Mouse (Mus musculus): ENCODE measurements at regions not wholly inside any gene's neighbourhood (a gene's known extent, or its start where the extent isn't known, plus 50 kb on each side); places are given as distances from the start of the nearest gene placed in this dataset.
"Not testable (repeated sequence)": the region's sequence is repeated elsewhere in the genome, so short reads cannot be mapped to it uniquely, and the experiment has no call there.

DNA sequence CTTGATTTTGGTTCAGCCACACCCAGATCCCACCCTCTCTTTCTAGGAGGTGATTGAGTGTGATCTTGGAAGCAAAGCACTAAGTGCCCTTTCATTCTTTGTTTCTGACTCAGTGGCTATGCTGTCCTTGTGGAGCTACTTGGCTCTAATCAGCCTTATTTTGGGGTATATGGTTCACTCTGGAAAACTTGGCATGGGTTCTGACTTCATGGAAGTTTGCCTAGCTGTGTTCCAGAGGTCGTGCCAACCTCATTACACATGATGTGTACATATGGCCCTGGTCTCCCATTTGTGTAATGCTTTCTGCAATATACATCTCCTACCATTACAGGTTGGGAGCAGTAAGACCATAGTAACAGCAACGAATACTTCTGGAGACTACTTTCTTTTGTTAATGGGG, 199.9 kb upstream of the Pbx1 start:
- Histone ChIP-seq H3K4me1 (ENCODE audit: control insufficient read depth, insufficient read depth, low read length) (no peaks in the 10 kb centered on the region), H3K36me3 (ENCODE audit: control insufficient read depth, insufficient read depth, low read length) (no peaks in the 10 kb centered on the region), H3K27me3 (ENCODE audit: control insufficient read depth, insufficient read depth, low read length) (no peaks in the 10 kb centered on the region), H3K4me3 (ENCODE audit: control insufficient read depth, low read depth, low read length) (no peak overlapping the region), H3K27ac (ENCODE audit: control insufficient read depth, insufficient read depth, low read depth, low read length) (no peak overlapping the region)
- no peak for TF ChIP-seq CTCF (IDR thresholded peaks at IDR 0.05; ENCODE audit: control insufficient read depth, insufficient read depth, insufficient replicate concordance, low read depth, low read length)
- no peak for TF ChIP-seq POLR2A (IDR thresholded peaks at IDR 0.05; ENCODE audit: control insufficient read depth, low read depth, low read length)

- not testable (repeated sequence) for H3K4me1 ChIP-seq (ENCODE audit: control insufficient read depth, insufficient read depth, low read length); H3K4me3 ChIP-seq (ENCODE audit: control insufficient read depth, low read depth, low read length); H3K36me3 ChIP-seq (ENCODE audit: control insufficient read depth, insufficient read depth, low read length); H3K27me3 ChIP-seq (ENCODE audit: control insufficient read depth, insufficient read depth, low read length); H3K27ac ChIP-seq (ENCODE audit: control insufficient read depth, insufficient read depth, low read depth, low read length)
These were observed 169.9 kb upstream of the Pbx1 start for GRCm38 (mm10) chr1:168601967-168602366.

DNA sequence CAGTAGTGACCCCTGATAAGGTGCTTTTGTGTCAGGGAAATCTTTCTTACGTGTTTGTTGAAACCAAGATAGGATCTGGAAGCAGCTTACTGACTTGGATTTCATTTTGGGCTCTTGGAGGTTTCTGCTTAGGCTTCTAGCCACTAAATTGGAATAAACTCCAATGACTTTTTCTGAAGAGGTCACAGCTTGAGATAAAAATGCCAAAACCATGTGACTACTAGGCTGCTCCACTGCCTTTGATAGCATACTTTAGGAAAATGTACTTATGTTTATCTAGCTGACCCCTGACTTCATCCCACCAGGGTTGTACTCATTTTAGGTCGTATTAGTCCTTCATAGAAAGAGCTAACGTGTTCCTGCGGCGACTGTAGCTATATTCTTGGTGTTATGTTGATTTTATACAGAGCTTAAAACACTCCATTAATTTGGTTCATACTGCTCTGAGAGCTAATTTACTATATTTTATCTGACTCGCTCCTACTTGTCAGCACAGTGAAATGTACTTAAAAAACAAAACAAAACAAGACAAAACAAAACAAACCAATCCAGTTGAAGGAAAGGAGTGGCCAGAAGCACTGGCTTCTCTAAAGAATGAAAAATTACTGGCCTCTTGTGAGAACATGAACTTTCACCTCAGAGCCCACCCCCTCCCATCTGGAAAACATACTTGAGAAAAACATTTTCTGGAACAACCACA, 168.5 kb upstream of the Pbx1 start:
- H3K36me3 ChIP-seq (ENCODE audit: control insufficient read depth, insufficient read depth, low read length), result no peaks in the 10 kb centered on the region
- no peaks in the 10 kb centered on the region for H3K27me3 ChIP-seq (ENCODE audit: control insufficient read depth, insufficient read depth, low read length)
- H3K4me1 ChIP-seq (ENCODE audit: control insufficient read depth, insufficient read depth, low read length), result no peaks in the 10 kb centered on the region
- H3K27ac ChIP-seq (ENCODE audit: control insufficient read depth, insufficient read depth, low read depth, low read length), result no peak overlapping the region
- no peak overlapping the region for H3K4me3 ChIP-seq (ENCODE audit: control insufficient read depth, low read depth, low read length)
- TF ChIP-seq POLR2A (IDR thresholded peaks at IDR 0.05; ENCODE audit: control insufficient read depth, low read depth, low read length) (no peak), CTCF (IDR thresholded peaks at IDR 0.05; ENCODE audit: control insufficient read depth, insufficient read depth, insufficient replicate concordance, low read depth, low read length) (no peak)

- Histone ChIP-seq H3K27me3 (ENCODE audit: control insufficient read depth, insufficient read depth, low read length) (no peaks in the 10 kb centered on the region), H3K4me3 (ENCODE audit: control insufficient read depth, low read depth, low read length) (no peak overlapping the region), H3K4me1 (ENCODE audit: control insufficient read depth, insufficient read depth, low read length) (no peaks in the 10 kb centered on the region), H3K36me3 (ENCODE audit: control insufficient read depth, insufficient read depth, low read length) (no peaks in the 10 kb centered on the region), H3K27ac (ENCODE audit: control insufficient read depth, insufficient read depth, low read depth, low read length) (no peak overlapping the region)
- TF ChIP-seq CTCF (IDR thresholded peaks at IDR 0.05; ENCODE audit: control insufficient read depth, insufficient read depth, insufficient replicate concordance, low read depth, low read length) (no peak), POLR2A (IDR thresholded peaks at IDR 0.05; ENCODE audit: control insufficient read depth, low read depth, low read length) (no peak)
These were observed 166.2 kb upstream of the Pbx1 start for GRCm38 (mm10) chr1:168598191-168598667.

DNA sequence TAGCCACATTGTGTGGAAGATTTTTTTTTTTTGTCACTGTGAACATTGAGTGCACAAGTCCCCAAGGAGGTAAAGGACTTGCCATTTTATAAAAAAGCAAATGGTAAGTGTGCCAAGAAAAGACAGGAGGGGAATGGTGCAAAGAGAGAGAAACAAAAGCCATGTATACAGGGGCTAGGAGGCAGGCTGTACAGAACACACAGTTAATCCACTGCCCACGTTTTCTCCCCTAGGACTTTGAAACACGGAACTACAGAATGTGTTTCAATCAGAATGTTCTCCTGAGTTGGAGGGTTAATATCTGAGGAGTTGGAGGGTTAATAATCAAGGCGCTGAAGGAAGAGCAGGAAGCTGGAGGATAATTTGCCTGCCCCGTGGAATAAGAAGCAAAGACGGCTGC, 165.4 kb upstream of the Pbx1 start:
- Histone ChIP-seq H3K4me1 (ENCODE audit: control insufficient read depth, insufficient read depth, low read length) (no peaks in the 10 kb centered on the region), H3K27me3 (ENCODE audit: control insufficient read depth, insufficient read depth, low read length) (no peaks in the 10 kb centered on the region), H3K4me3 (ENCODE audit: control insufficient read depth, low read depth, low read length) (no peak overlapping the region), H3K36me3 (ENCODE audit: control insufficient read depth, insufficient read depth, low read length) (no peaks in the 10 kb centered on the region), H3K27ac (ENCODE audit: control insufficient read depth, insufficient read depth, low read depth, low read length) (no peak overlapping the region)
- TF ChIP-seq POLR2A (IDR thresholded peaks at IDR 0.05; ENCODE audit: control insufficient read depth, low read depth, low read length) (no peak), CTCF (IDR thresholded peaks at IDR 0.05; ENCODE audit: control insufficient read depth, insufficient read depth, insufficient replicate concordance, low read depth, low read length) (no peak)

GRCm38 (mm10) chr1:168584137-168584536, 152.1 kb upstream of the Pbx1 start:
- Histone ChIP-seq H3K36me3 (ENCODE audit: control insufficient read depth, insufficient read depth, low read length) (no peaks in the 10 kb centered on the region), H3K27ac (ENCODE audit: control insufficient read depth, insufficient read depth, low read depth, low read length) (no peak overlapping the region), H3K4me1 (ENCODE audit: control insufficient read depth, insufficient read depth, low read length) (no peaks in the 10 kb centered on the region), H3K4me3 (ENCODE audit: control insufficient read depth, low read depth, low read length) (no peak overlapping the region), H3K27me3 (ENCODE audit: control insufficient read depth, insufficient read depth, low read length) (no peaks in the 10 kb centered on the region)
- TF ChIP-seq POLR2A (IDR thresholded peaks at IDR 0.05; ENCODE audit: control insufficient read depth, low read depth, low read length) (no peak), CTCF (IDR thresholded peaks at IDR 0.05; ENCODE audit: control insufficient read depth, insufficient read depth, insufficient replicate concordance, low read depth, low read length) (no peak)

DNA sequence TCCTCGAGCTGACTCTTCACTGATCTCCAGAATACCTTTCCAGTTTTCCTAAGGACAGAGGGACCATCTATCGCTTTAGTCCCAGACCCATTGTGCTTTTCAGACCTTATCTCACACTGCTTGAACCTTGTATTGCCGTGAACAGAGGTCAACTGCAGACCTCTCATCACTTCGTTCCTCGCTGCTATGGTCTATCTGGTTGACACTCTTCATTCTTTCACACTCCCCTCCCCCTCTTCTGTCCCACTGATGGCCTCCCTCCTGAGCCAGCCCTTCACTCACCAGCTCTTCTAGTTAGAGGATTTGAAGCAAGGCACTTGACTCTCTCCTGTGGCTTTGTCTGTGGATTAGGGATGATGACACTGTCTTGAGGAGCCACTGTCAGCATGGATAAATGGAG, 150.4 kb upstream of the Pbx1 start:
- TF ChIP-seq CTCF (IDR thresholded peaks at IDR 0.05; ENCODE audit: control insufficient read depth, insufficient read depth, insufficient replicate concordance, low read depth, low read length), result no peak
- TF ChIP-seq POLR2A (IDR thresholded peaks at IDR 0.05; ENCODE audit: control insufficient read depth, low read depth, low read length), result no peak
- H3K36me3 ChIP-seq (ENCODE audit: control insufficient read depth, insufficient read depth, low read length), result no peaks in the 10 kb centered on the region
- no peak overlapping the region for H3K4me3 ChIP-seq (ENCODE audit: control insufficient read depth, low read depth, low read length)
- no peak overlapping the region for H3K27ac ChIP-seq (ENCODE audit: control insufficient read depth, insufficient read depth, low read depth, low read length)
- H3K27me3 ChIP-seq (ENCODE audit: control insufficient read depth, insufficient read depth, low read length), result no peaks in the 10 kb centered on the region
- H3K4me1 ChIP-seq (ENCODE audit: control insufficient read depth, insufficient read depth, low read length), result no peaks in the 10 kb centered on the region

All from testis, adult 2 months (tissue).